Mouse (Mus musculus): ENCODE data around the gene Samhd1. TPM values are rescaled to one million over a fixed set of nuclear protein-coding genes. Genes with fewer than 3 reads are reported as not detected.
A peak's percentile ranks its signal among the peaks of the same experiment; 100 is the strongest.
"Not testable (repeated sequence)": the region's sequence is repeated elsewhere in the genome, so short reads cannot be mapped to it uniquely, and the experiment has no call there.

Samhd1 gene
- polyA plus RNA-seq (2015; fragmentation: Nextera tagmentation; extraction: Ambion mirVana): 25.9 and 27.1 TPM in 2 replicates

DNA sequence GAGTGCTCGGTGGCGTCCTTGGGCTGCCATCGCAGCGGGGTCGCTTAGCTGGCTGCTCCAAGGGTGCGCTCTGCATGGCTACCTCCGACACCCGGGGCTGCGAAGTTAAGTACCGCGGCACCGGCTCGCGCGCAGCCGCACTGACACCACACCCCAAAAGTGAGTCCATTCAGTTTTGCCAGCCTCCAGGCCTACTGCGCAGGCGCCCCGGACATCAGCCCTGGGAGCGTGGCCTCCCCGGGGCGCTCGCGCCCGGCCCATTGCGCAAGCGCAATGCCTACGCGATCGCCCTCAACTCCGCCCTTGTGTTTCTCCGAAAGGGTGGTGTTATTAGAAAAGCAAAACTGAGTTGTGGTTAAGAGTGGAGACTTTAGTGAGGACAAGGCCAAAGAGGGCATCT, at the start of gene Samhd1:
Gene Samhd1 (minus strand): TSS at position 252 of the 400 bp plus-strand sequence.
- peak within 1 kb of the TSS; percentile 87 for H3K4me2 ChIP-seq (replicated peaks; ENCODE audit: low read depth, low read length)
- no peaks in the 10 kb centered on the region for H3K36me3 ChIP-seq (ENCODE audit: insufficient read depth, low read length)
- peak within 1 kb of the TSS; percentile 80 for H3K9ac ChIP-seq (replicated peaks; ENCODE audit: low read length)
- H3K27me3 ChIP-seq (ENCODE audit: insufficient read depth, low read length): no peaks in the 10 kb centered on the region
- WGBS: under 1% methylated on average over 32 of the region's 32 CpGs
- peak within 1 kb of the TSS; percentile 73 for H3K4me3 ChIP-seq (ENCODE audit: low read length)
- H3K4me1 ChIP-seq (ENCODE audit: insufficient read depth, low read length): peaks cover 8% of the 10 kb centered on the region; the same call in 1 of the 2 replicates
- ATAC-seq (ENCODE audit: low FRiP score, low TSS enrichment): peak; percentile 95
- H3K27ac ChIP-seq (ENCODE audit: low read length): peak within 1 kb of the TSS; percentile 87
- no peaks in the 10 kb centered on the region for H3K9me3 ChIP-seq (ENCODE audit: low read length)

DNA sequence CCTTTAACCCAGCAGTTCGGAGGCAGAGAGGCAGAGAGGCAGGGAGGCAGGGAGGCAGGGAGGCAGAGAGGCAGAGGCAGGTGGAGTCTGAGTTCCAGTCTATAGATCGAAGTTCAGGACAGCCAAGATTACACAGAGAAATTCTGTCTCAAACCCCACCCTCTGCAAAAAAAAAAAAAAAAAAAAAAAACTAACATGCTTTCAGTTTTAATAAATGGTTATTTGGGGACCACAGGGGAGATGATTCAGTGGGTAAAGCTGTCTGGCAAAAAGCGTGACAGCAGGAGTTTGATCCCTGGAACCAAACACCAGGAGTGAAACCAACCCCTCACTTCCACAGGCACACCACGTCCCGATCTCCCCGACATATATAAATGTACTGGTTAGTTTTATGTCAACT, 43.1 kb upstream of the Samhd1 start:
- no peak overlapping the region for H3K27ac ChIP-seq (ENCODE audit: low read length)
- H3K27me3 ChIP-seq (ENCODE audit: insufficient read depth, low read length): no peaks in the 10 kb centered on the region
- no peaks in the 10 kb centered on the region for H3K9me3 ChIP-seq (ENCODE audit: low read length)
- no peaks in the 10 kb centered on the region for H3K4me1 ChIP-seq (ENCODE audit: insufficient read depth, low read length)
- no peak for ATAC-seq (ENCODE audit: low FRiP score, low TSS enrichment)
- whole genome bisulfite sequencing: 68% methylated on average over 6 of the region's 6 CpGs
- no peak overlapping the region for H3K4me2 ChIP-seq (replicated peaks; ENCODE audit: low read depth, low read length)
- no peak overlapping the region for H3K4me3 ChIP-seq (ENCODE audit: low read length)
- H3K9ac ChIP-seq (replicated peaks; ENCODE audit: low read length): no peak overlapping the region
- peaks cover 33% of the 10 kb centered on the region for H3K36me3 ChIP-seq (ENCODE audit: insufficient read depth, low read length)

DNA sequence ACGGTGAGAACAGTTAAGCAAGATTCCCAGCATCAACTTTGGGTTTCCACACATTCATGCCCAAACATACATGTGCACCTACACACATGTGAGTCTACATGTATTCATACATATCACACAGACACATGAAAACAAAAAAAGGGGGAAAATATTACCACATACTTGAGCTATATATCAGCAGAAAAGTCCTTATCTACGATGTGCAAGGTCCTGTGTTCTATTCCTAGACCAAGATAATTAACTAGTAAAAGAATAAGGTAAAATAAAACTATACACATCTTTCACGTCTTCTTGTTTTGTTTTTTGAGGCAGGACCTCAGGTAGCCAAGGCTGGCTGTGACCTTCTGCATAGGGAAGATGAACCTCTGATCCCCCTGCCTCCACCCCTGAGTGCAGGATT, 41.2 kb upstream of the Samhd1 start:
- Histone ChIP-seq H3K9me3 (ENCODE audit: low read length) (no peaks in the 10 kb centered on the region), H3K36me3 (ENCODE audit: insufficient read depth, low read length) (peaks cover 33% of the 10 kb centered on the region), H3K27me3 (ENCODE audit: insufficient read depth, low read length) (no peaks in the 10 kb centered on the region), H3K4me3 (ENCODE audit: low read length) (no peak overlapping the region), H3K4me2 (replicated peaks; ENCODE audit: low read depth, low read length) (no peak overlapping the region), H3K9ac (replicated peaks; ENCODE audit: low read length) (no peak overlapping the region), H3K27ac (ENCODE audit: low read length) (no peak overlapping the region), H3K4me1 (ENCODE audit: insufficient read depth, low read length) (no peaks in the 10 kb centered on the region)
- WGBS: 96% methylated on average over 3 of the region's 3 CpGs
- ATAC-seq (ENCODE audit: low FRiP score, low TSS enrichment): no peak

DNA sequence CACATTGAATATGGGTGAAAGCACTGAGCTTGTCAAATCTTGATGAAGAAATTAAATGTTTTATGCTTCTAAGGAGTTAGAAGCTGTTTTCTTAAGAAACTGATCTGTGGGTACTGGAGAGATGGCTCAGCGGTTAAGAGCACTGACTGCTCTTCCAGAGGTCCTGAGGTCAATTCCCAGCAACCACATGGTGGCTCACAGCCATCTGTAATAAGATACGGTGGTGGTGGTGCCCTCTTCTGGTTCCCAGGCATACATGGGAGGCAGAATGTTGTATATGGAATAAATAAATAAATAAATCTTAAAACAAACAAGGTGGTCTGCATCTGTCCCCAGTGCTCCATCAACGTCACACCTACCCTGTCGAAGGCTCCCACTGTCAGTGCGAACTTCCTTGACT, 39.4 kb upstream of the Samhd1 start:
- Histone ChIP-seq H3K9ac (replicated peaks; ENCODE audit: low read length) (no peak overlapping the region), H3K27me3 (ENCODE audit: insufficient read depth, low read length) (no peaks in the 10 kb centered on the region), H3K9me3 (ENCODE audit: low read length) (no peaks in the 10 kb centered on the region), H3K27ac (ENCODE audit: low read length) (no peak overlapping the region), H3K4me3 (ENCODE audit: low read length) (no peak overlapping the region), H3K36me3 (ENCODE audit: insufficient read depth, low read length) (peaks cover 35% of the 10 kb centered on the region), H3K4me2 (replicated peaks; ENCODE audit: low read depth, low read length) (no peak overlapping the region), H3K4me1 (ENCODE audit: insufficient read depth, low read length) (no peaks in the 10 kb centered on the region)
- no peak for ATAC-seq (ENCODE audit: low FRiP score, low TSS enrichment)
- 66% methylated on average over 5 of the region's 5 CpGs for WGBS

DNA sequence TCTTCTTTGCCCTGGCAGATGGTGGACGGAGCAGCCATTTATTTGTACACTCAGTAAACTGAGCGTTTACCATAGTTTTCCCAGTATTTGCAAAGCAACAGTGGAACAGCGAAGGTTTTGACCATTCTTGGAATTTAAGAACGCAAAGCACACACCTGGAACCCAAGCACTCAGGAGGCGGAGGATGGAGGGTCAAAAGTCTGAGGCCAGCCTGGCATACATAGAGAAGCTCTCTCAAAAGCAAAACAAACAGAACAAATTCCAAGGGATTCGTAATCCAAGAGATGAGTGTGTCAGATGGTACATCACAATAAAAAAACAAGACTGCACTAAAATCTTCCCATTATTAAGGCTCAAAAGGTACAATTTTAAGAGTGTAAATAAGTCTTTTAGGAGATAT, 38.5 kb upstream of the Samhd1 start:
- ATAC-seq (ENCODE audit: low FRiP score, low TSS enrichment): no peak
- no peaks in the 10 kb centered on the region for H3K4me1 ChIP-seq (ENCODE audit: insufficient read depth, low read length)
- peaks cover 41% of the 10 kb centered on the region for H3K36me3 ChIP-seq (ENCODE audit: insufficient read depth, low read length)
- no peaks in the 10 kb centered on the region for H3K9me3 ChIP-seq (ENCODE audit: low read length)
- no peaks in the 10 kb centered on the region for H3K27me3 ChIP-seq (ENCODE audit: insufficient read depth, low read length)
- H3K27ac ChIP-seq (ENCODE audit: low read length): no peak overlapping the region
- WGBS: 94% methylated on average over 6 of the region's 6 CpGs
- H3K4me2 ChIP-seq (replicated peaks; ENCODE audit: low read depth, low read length): no peak overlapping the region
- no peak overlapping the region for H3K9ac ChIP-seq (replicated peaks; ENCODE audit: low read length)
- H3K4me3 ChIP-seq (ENCODE audit: low read length): no peak overlapping the region

DNA sequence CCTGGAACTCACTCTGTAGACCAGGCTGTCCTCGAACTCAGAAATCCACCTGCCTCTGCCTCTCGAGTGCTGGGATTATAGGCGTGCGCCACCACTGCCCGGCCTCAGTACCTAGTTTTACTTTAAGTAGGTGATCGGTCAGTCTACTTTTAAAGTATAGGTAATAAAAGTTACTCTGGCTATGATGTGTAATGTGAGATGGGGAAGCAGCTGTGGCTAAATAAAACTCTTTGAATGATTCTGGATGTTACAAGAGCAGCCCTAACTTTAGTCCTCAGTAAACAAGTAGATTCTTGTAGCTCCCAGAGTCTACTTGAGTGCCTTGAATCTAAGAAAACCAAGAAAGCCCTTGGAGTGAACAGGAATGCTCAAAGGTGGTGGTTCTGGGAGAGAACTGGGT, 37.9 kb upstream of the Samhd1 start:
- ATAC-seq (ENCODE audit: low FRiP score, low TSS enrichment): no peak
- 86% methylated on average over 6 of the region's 6 CpGs for WGBS
- peaks cover 44% of the 10 kb centered on the region for H3K36me3 ChIP-seq (ENCODE audit: insufficient read depth, low read length)
- no peaks in the 10 kb centered on the region for H3K9me3 ChIP-seq (ENCODE audit: low read length)
- no peak overlapping the region for H3K9ac ChIP-seq (replicated peaks; ENCODE audit: low read length)
- H3K4me3 ChIP-seq (ENCODE audit: low read length): no peak overlapping the region
- no peak overlapping the region for H3K27ac ChIP-seq (ENCODE audit: low read length)
- H3K27me3 ChIP-seq (ENCODE audit: insufficient read depth, low read length): no peaks in the 10 kb centered on the region
- no peaks in the 10 kb centered on the region for H3K4me1 ChIP-seq (ENCODE audit: insufficient read depth, low read length)
- H3K4me2 ChIP-seq (replicated peaks; ENCODE audit: low read depth, low read length): no peak overlapping the region

DNA sequence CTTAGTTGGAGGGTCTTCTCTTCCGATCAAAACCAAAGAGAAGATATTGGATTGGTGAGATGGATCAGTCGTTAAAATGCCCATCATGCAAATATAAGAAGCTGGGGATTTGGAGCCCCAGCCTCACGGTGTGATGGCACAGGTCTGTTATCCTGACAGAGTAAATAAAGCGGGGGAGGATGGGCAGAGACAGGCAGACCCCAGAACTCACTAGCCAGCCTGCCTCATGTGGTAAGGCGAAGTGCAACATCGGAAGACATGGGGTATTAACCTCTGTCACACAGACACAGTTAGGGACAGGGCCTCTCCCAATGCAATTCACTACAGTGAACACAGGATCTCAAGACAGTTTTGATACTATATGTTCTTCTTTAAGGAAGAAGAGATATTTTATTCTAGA, 35.6 kb upstream of the Samhd1 start:
- 58% methylated on average over 6 of the region's 6 CpGs for WGBS
- no peaks in the 10 kb centered on the region for H3K9me3 ChIP-seq (ENCODE audit: low read length)

DNA sequence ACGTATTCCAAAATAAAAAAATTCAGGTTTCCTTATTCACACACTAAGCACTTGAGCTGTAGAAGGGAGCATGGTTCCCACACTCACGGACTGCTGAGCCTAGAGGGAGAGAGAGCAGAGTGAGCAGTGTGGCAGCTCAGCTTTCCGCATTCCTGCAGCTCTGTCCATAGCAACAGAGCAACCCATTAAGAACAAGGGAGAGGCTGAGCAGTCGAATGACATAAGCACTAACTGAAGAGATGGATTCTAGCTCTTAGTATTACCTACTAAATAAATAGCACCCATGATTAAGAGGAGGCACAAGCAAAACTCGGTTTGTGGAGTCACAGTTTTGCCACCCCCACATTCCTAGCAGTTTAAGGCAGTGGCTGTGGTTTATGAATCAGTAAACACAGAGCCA, 35.1 kb upstream of the Samhd1 start:
- no peaks in the 10 kb centered on the region for H3K4me1 ChIP-seq (ENCODE audit: insufficient read depth, low read length)
- peak; percentile 90 for ATAC-seq (ENCODE audit: low FRiP score, low TSS enrichment)
- H3K4me3 ChIP-seq (ENCODE audit: low read length): no peak overlapping the region
- H3K36me3 ChIP-seq (ENCODE audit: insufficient read depth, low read length): peaks cover 38% of the 10 kb centered on the region
- no peak overlapping the region for H3K4me2 ChIP-seq (replicated peaks; ENCODE audit: low read depth, low read length)
- H3K27ac ChIP-seq (ENCODE audit: low read length): no peak overlapping the region
- 42% methylated on average over 5 of the region's 5 CpGs for WGBS
- H3K9ac ChIP-seq (replicated peaks; ENCODE audit: low read length): no peak overlapping the region
- H3K9me3 ChIP-seq (ENCODE audit: low read length): no peaks in the 10 kb centered on the region
- H3K27me3 ChIP-seq (ENCODE audit: insufficient read depth, low read length): no peaks in the 10 kb centered on the region

More for the DNA sequence above, 35.6 kb upstream of the Samhd1 start:
- no peak overlapping the region for H3K4me3 ChIP-seq (ENCODE audit: low read length)
- no peak for ATAC-seq (ENCODE audit: low FRiP score, low TSS enrichment)
- no peaks in the 10 kb centered on the region for H3K4me1 ChIP-seq (ENCODE audit: insufficient read depth, low read length)
- peaks cover 42% of the 10 kb centered on the region for H3K36me3 ChIP-seq (ENCODE audit: insufficient read depth, low read length)
- no peak overlapping the region for H3K27ac ChIP-seq (ENCODE audit: low read length)
- H3K9ac ChIP-seq (replicated peaks; ENCODE audit: low read length): no peak overlapping the region
- no peak overlapping the region for H3K4me2 ChIP-seq (replicated peaks; ENCODE audit: low read depth, low read length)
- H3K27me3 ChIP-seq (ENCODE audit: insufficient read depth, low read length): no peaks in the 10 kb centered on the region

DNA sequence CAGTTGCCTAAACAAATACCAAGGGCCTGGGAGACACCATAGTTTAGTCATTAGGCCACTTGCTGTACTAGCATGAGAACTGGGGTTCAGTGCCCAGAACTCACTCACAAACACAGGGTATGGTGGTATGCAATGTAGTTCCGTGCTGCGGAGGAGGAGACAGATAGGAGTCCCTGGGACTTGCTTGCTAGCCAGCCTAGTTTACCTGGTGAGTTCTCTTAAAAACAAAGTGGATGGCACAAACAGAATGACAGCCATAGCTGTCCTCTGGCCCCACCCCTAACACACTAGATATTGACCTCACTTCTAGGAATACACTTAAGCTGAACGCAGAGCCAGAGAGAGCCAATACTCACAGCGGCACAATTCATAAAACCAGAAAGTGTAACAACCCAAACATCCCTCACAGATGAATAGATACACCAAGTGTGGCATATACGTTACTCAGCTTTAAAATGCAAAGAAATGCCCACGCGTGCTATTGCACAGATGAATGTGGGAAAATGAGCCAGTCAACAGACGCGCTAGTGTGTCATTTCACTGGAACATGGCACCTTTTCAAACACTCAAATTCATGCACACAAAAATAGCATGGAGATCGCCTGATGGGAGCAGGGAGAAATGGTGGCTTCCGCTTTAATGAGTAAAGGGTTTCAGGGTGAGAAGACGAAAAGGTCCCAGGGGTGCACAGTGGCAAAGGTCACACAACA, 31.5 kb upstream of the Samhd1 start:
- WGBS: 92% methylated on average over 12 of the region's 12 CpGs
- peaks cover 35% of the 10 kb centered on the region for H3K36me3 ChIP-seq (ENCODE audit: insufficient read depth, low read length)

DNA sequence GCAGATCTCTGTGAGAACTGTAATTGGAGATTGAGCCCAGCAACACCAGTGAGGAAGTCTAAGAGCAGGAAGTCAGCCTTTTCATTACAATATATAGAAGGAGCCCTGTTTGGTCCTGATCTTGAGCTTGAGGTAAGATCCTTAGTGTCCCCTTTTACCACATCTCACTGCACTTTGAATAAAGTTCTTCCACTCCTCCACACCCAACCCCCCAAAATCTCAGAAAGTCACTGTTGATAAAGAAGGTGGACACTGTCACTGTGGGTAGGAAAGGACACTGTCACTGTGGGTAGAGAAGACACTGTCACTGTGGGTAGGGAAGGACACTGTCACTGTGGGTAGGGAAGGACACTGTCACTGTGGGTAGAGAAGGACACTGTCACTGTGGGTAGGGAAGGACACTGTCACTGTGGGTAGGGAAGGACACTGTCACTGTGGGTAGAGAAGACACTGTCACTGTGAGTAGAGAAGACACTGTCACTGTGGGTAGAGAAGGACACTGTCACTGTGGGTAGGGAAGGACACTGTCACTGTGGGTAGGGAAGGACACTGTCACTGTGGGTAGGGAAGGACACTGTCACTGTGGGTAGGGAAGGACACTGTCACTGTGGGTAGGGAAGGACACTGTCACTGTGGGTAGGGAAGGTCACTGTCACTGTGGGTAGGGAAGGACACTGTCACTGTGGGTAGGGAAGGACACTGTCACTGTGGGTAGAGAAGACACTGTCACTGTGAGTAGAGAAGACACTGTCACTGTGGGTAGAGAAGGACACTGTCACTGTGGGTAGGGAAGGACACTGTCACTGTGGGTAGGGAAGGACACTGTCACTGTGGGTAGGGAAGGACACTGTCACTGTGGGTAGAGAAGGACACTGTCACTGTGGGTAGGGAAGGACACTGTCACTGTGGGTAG, 30.5 kb upstream of the Samhd1 start:
- not testable (repeated sequence) for H3K4me2 ChIP-seq (replicated peaks; ENCODE audit: low read depth, low read length); H3K27ac ChIP-seq (ENCODE audit: low read length); H3K4me3 ChIP-seq (ENCODE audit: low read length); H3K9ac ChIP-seq (replicated peaks; ENCODE audit: low read length); H3K4me1 ChIP-seq (ENCODE audit: insufficient read depth, low read length); H3K27me3 ChIP-seq (ENCODE audit: insufficient read depth, low read length); ATAC-seq (ENCODE audit: low FRiP score, low TSS enrichment); H3K9me3 ChIP-seq (ENCODE audit: low read length)
- peaks cover 40% of the 10 kb centered on the region for H3K36me3 ChIP-seq (ENCODE audit: insufficient read depth, low read length)

More for the DNA sequence above, 31.5 kb upstream of the Samhd1 start:
- Histone ChIP-seq H3K27me3 (ENCODE audit: insufficient read depth, low read length) (no peaks in the 10 kb centered on the region), H3K27ac (ENCODE audit: low read length) (no peak overlapping the region), H3K9ac (replicated peaks; ENCODE audit: low read length) (no peak overlapping the region), H3K4me1 (ENCODE audit: insufficient read depth, low read length) (no peaks in the 10 kb centered on the region), H3K4me3 (ENCODE audit: low read length) (no peak overlapping the region), H3K9me3 (ENCODE audit: low read length) (no peaks in the 10 kb centered on the region), H3K4me2 (replicated peaks; ENCODE audit: low read depth, low read length) (no peak overlapping the region)
- no peak for ATAC-seq (ENCODE audit: low FRiP score, low TSS enrichment)

Measured in kidney, embryonic 16.5 days (tissue).